Mouse (Mus musculus) ES-Bruce4 (cell line): ENCODE measurements at regions not wholly inside any gene's neighbourhood (a gene's known extent, or its start where the extent isn't known, plus 50 kb on each side); places are given as distances from the start of the nearest gene placed in this dataset.

ENCODE experiments used
- CTCF ChIP-seq: IDR thresholded peaks from one replicate; pipeline ENCODE4 v1.8.1; 2011; ENCODE audit warnings: low read depth, low read length
- EP300 ChIP-seq: IDR thresholded peaks from 2 replicates; pipeline ENCODE4 v1.6.1; 2011; ENCODE audit warnings: low read depth, low read length; ENCODE audit not compliant: insufficient read depth
- POLR2A ChIP-seq: IDR thresholded peaks from one replicate; pipeline ENCODE4 v1.8.1; 2011; ENCODE audit warnings: low read length; ENCODE audit not compliant: insufficient read depth

- TF ChIP-seq POLR2A, result no peak
- TF ChIP-seq CTCF, result no peak
- TF ChIP-seq EP300, result no peak
Observed at GRCm38 (mm10) chr9:61069553-61070314, 275.4 kb downstream of the Uaca start.
